Mouse (Mus musculus) C2C12 (cell line): Measurements from ENCODE around the gene Zbtb18. TPM values are rescaled to one million over a fixed set of nuclear protein-coding genes. Genes with fewer than 3 reads are reported as not detected.

ENCODE experiments used
- H3K27me3 ChIP-seq: one replicate; pipeline ENCODE4 v1.6.1; 2011; ENCODE audit not compliant: control insufficient read depth, insufficient read depth, insufficient read length
- H3K36me3 ChIP-seq: one replicate; pipeline ENCODE4 v1.6.1; 2011; ENCODE audit not compliant: control insufficient read depth, insufficient read depth
- H3K4me3 ChIP-seq: one replicate; pipeline ENCODE4 v1.5.1; 2011; ENCODE audit warnings: mild to moderate bottlenecking, control low read depth; ENCODE audit not compliant: poor library complexity, insufficient read depth, severe bottlenecking
- H3K79me2 ChIP-seq: one replicate; pipeline ENCODE4 v1.6.1; 2011; ENCODE audit not compliant: control insufficient read depth, insufficient read depth
- H3K79me3 ChIP-seq: one replicate; pipeline ENCODE4 v1.6.1; 2011; ENCODE audit warnings: low read depth, control low read depth
- H3ac ChIP-seq: one replicate; pipeline ENCODE3; 2011; ENCODE audit warnings: low read depth; ENCODE audit not compliant: control insufficient read depth, insufficient read length
- CEBPB ChIP-seq: IDR thresholded peaks from one replicate; pipeline ENCODE4 v1.6.1; 2011; ENCODE audit warnings: low read depth, mild to moderate bottlenecking, control low read depth, moderate library complexity
- CTCF ChIP-seq: IDR thresholded peaks from one replicate; pipeline ENCODE4 v1.5.1; 2011; ENCODE audit not compliant: control insufficient read depth, insufficient read depth, insufficient read length
- FOSL1 ChIP-seq: IDR thresholded peaks from one replicate; pipeline ENCODE4 v1.8.0; 2011; ENCODE audit warnings: mild to moderate bottlenecking, low read length; ENCODE audit not compliant: poor library complexity, insufficient read depth, severe bottlenecking
- MAX ChIP-seq: IDR thresholded peaks from one replicate; pipeline ENCODE4 v1.6.1; 2011; ENCODE audit warnings: mild to moderate bottlenecking, control low read depth
- MYOD1 ChIP-seq: IDR thresholded peaks from one replicate; pipeline ENCODE4 v1.6.1; 2011; ENCODE audit warnings: low read depth; ENCODE audit not compliant: control insufficient read depth, insufficient read length
- MYOG ChIP-seq: IDR thresholded peaks from one replicate; pipeline ENCODE4 v1.6.1; 2011; ENCODE audit not compliant: control insufficient read depth, insufficient read length; ENCODE audit errors: extremely low read depth
- USF1 ChIP-seq: IDR thresholded peaks from one replicate; pipeline ENCODE4 v1.6.1; 2011; ENCODE audit warnings: low read depth, mild to moderate bottlenecking, control low read depth, moderate library complexity
- polyA plus RNA-seq: library from polyadenylated mRNA; unstranded; fragments of >200 nt; fragmentation: generic; extraction: Trizol; gene quantifications from one replicate; pipeline ENCODE4 v1.2.1, GENCODE M21; 2012; ENCODE audit warnings: missing spikeins

Gene Zbtb18
- polyA plus RNA-seq, 1 experiment, result 7.5 TPM

DNA sequence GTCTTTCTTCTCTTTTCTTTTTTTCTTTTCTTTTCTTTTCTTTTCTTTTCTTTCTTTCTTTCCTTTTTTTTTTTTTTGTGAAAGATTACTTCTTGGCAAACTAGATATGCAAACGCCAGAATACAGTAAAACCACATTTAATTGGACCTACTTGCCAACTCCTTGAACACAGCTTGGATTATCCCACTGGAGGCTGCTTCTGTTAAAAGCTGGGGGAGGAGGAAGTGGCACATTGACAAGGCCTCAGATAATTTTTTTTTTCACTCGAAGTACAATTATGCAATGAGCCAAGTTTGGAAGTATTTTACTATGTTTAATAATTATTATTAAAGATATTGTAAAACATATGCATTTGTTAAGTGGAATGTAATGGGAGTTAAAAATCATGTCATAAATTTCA, 17.4 kb downstream of the Zbtb18 start:
- no peak for TF ChIP-seq MAX
- TF ChIP-seq CTCF, result no peak
- no peak for TF ChIP-seq FOSL1
- no peak for TF ChIP-seq USF1
- TF ChIP-seq MYOG, result no peak
- no peak for TF ChIP-seq MYOD1
- TF ChIP-seq CEBPB, result no peak
- Histone ChIP-seq H3K79me3 (no peaks in the 10 kb centered on the region), H3K27me3 (no peaks in the 10 kb centered on the region), H3K79me2 (no peaks in the 10 kb centered on the region), H3K36me3 (no peaks in the 10 kb centered on the region), H3ac (no peak overlapping the region), H3K4me3 (no peak overlapping the region)

DNA sequence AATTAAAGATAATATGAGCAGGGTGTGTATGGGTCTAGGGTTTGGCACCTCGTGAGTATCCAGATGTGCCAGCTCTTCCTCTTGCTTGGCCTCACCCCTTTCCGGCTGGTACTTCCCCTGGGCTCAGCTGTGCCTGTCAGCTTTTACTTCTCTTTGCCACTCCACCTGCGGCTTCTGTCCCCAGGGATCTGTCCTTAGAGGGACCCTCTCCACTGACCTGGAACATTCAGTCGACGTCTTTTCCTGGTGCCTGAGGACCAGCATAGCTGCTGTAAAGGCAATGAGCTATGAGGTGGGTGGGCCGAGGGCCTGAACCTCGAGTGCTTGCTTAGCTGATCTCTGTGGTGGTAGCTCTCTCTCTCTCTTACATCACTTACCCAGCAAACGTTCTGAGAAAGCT, 25.0 kb downstream of the Zbtb18 start:
- H3K27me3 ChIP-seq, result no peaks in the 10 kb centered on the region
- H3K4me3 ChIP-seq, result no peak overlapping the region
- no peaks in the 10 kb centered on the region for H3K79me3 ChIP-seq
- no peaks in the 10 kb centered on the region for H3K36me3 ChIP-seq
- no peaks in the 10 kb centered on the region for H3K79me2 ChIP-seq
- H3ac ChIP-seq, result no peak overlapping the region
- TF ChIP-seq MYOD1, result no peak
- TF ChIP-seq USF1, result no peak

DNA sequence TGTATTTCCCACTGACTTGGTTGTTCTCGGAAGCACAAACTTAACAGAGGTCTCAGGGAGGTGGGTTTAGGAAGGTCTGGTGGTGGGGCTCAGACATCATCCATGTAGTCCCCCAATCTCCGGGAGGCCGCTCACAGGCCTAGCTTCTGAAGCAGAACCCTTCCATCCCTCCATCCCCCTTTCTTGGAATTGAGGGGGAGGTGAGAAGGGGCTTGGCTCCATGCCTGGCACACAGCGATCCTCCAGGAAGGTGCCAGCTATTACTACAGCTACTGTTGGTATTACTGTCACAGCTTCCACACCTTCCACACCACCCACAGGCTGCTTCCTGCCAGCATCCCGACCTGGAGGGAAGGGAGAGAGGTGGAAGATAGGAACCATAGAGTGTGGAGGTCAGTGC, 26.3 kb downstream of the Zbtb18 start:
- Histone ChIP-seq H3K27me3 (no peaks in the 10 kb centered on the region), H3K79me3 (no peaks in the 10 kb centered on the region), H3K36me3 (no peaks in the 10 kb centered on the region), H3ac (no peak overlapping the region), H3K4me3 (no peak overlapping the region), H3K79me2 (no peaks in the 10 kb centered on the region)
- TF ChIP-seq USF1 (no peak), CEBPB (no peak), FOSL1 (no peak), MYOG (no peak), MAX (no peak), MYOD1 (no peak), CTCF (no peak)

- TF ChIP-seq CEBPB (no peak), FOSL1 (no peak), MAX (no peak), USF1 (no peak), MYOG (no peak)
- Histone ChIP-seq H3K79me3 (no peaks in the 10 kb centered on the region), H3K4me3 (no peak overlapping the region), H3ac (no peak overlapping the region), H3K36me3 (no peaks in the 10 kb centered on the region), H3K27me3 (no peaks in the 10 kb centered on the region), H3K79me2 (no peaks in the 10 kb centered on the region)
These were observed 27.9 kb downstream of the Zbtb18 start for GRCm38 (mm10) chr1:177470091-177470490.

- Histone ChIP-seq H3K27me3 (peaks cover 2% of the 10 kb centered on the region), H3K79me3 (no peaks in the 10 kb centered on the region), H3ac (no peak overlapping the region), H3K4me3 (no peak overlapping the region), H3K36me3 (no peaks in the 10 kb centered on the region), H3K79me2 (no peaks in the 10 kb centered on the region)
- TF ChIP-seq FOSL1 (no peak), MYOD1 (no peak), CEBPB (no peak), MAX (no peak)
These were observed 28.8 kb downstream of the Zbtb18 start for GRCm38 (mm10) chr1:177470951-177471350.

DNA sequence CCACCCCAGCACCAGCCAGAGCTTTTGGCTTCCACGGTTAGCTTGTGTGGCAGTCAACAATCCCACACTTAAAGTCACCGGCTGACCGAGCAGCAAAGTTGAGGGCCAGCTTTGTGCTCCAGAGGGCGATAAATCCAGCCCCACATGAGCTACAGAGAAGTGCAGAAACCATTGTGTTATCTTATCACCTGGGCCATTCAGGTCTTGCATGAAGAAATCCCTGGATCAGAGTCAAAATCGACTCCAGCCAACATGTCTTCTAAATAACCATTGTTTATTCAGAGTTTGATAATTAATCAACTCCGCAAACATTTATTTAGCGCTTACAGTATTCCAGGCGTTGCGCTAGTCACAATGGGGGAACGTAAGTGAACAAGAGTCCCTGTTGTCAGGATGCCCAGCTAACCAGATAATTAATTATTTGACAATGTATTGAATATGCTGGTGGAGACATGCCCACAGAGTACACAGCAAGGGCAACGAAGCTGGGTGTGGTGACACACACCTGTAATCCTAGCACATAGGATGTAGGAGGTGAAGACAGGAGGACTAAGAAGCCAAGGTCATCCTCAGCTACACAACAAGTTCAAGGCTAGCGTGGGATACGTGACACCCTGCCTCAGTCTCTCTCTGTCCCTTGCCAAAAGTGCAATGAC, 33.5 kb downstream of the Zbtb18 start:
- H3ac ChIP-seq, result no peak overlapping the region

More for the DNA sequence above, 33.5 kb downstream of the Zbtb18 start:
- Histone ChIP-seq H3K79me2 (no peaks in the 10 kb centered on the region), H3K36me3 (no peaks in the 10 kb centered on the region), H3K79me3 (no peaks in the 10 kb centered on the region), H3K27me3 (peaks cover 8% of the 10 kb centered on the region), H3K4me3 (no peak overlapping the region)
- TF ChIP-seq MYOD1 (no peak), CTCF (no peak), USF1 (no peak), MAX (no peak), CEBPB (no peak), MYOG (no peak), FOSL1 (no peak)
